Mouse (Mus musculus) right cerebral cortex, postnatal 25 days (tissue): ENCODE results near the gene Gpld1.

Experiments used
- DNase-seq: peaks from one replicate; pipeline ENCODE4 v3.0.0; 2022

The Gpld1 gene

GRCm38 (mm10) chr13:24942512-24943282 lies at the start of gene Gpld1:
Gpld1 (plus strand) TSS chr13:24943152.
- DNase-seq: no peak

GRCm38 (mm10) chr13:24893880-24894279 lies 49.1 kb upstream of the Gpld1 start:
- DNase-seq: no peak

- DNase-seq: no peak
Observed at GRCm38 (mm10) chr13:24901916-24902315, 41.0 kb upstream of the Gpld1 start.

GRCm38 (mm10) chr13:24903412-24903811 lies 39.5 kb upstream of the Gpld1 start:
- no peak for DNase-seq

GRCm38 (mm10) chr13:24905422-24905821 lies 37.5 kb upstream of the Gpld1 start:
- DNase-seq: no peak

- DNase-seq: no peak
Observed at GRCm38 (mm10) chr13:24906831-24907570, 36.0 kb upstream of the Gpld1 start.

GRCm38 (mm10) chr13:24909112-24909511 lies 33.8 kb upstream of the Gpld1 start:
- no peak for DNase-seq

GRCm38 (mm10) chr13:24913576-24913975 lies 29.4 kb upstream of the Gpld1 start:
- DNase-seq: no peak

- DNase-seq: no peak
Observed at GRCm38 (mm10) chr13:24914915-24915314, 28.0 kb upstream of the Gpld1 start.

GRCm38 (mm10) chr13:24915831-24916230 lies 27.1 kb upstream of the Gpld1 start:
- no peak for DNase-seq

GRCm38 (mm10) chr13:24920333-24920977 lies 22.5 kb upstream of the Gpld1 start:
- peak; percentile 38 for DNase-seq

- DNase-seq: no peak
Observed at GRCm38 (mm10) chr13:24921281-24921680, 21.7 kb upstream of the Gpld1 start.

GRCm38 (mm10) chr13:24923991-24924390 lies 19.0 kb upstream of the Gpld1 start:
- no peak for DNase-seq

- no peak for DNase-seq
Observed at GRCm38 (mm10) chr13:24930591-24930990, 12.4 kb upstream of the Gpld1 start.

- no peak for DNase-seq
Observed at GRCm38 (mm10) chr13:24933199-24933598, 9.8 kb upstream of the Gpld1 start.

- DNase-seq: no peak
Observed at GRCm38 (mm10) chr13:24936772-24937107, 6.2 kb upstream of the Gpld1 start.

GRCm38 (mm10) chr13:24937108-24937838 lies 5.7 kb upstream of the Gpld1 start, which contains the start of gene Aldh5a1:
Aldh5a1 (minus strand) TSS chr13:24937661.
- peak; percentile 84 for DNase-seq

GRCm38 (mm10) chr13:24937839-24938166 lies 5.1 kb upstream of the Gpld1 start:
- no peak for DNase-seq

GRCm38 (mm10) chr13:24938683-24939082 lies 4.3 kb upstream of the Gpld1 start:
- DNase-seq: peak; percentile 63

- DNase-seq: no peak
Observed at GRCm38 (mm10) chr13:24939472-24939871, 3.5 kb upstream of the Gpld1 start.

- no peak for DNase-seq
Observed at GRCm38 (mm10) chr13:24943303-24943702, 351 bp downstream of the Gpld1 start.

GRCm38 (mm10) chr13:24945567-24945966 lies 2.6 kb downstream of the Gpld1 start:
- DNase-seq: no peak

- DNase-seq: no peak
Observed at GRCm38 (mm10) chr13:24947158-24947557, 4.2 kb downstream of the Gpld1 start.
